Mouse (Mus musculus) CH12.LX (cell line): ENCODE results near the gene Usp36. TPM values are rescaled to one million over a fixed set of nuclear protein-coding genes. Genes with fewer than 3 reads are reported as not detected.

ENCODE experiments used
- DNase-seq: peaks from one replicate; pipeline ENCODE4 v3.0.0-alpha.2; 2013; ENCODE audit errors: extremely low read depth
- H3K27ac ChIP-seq: 2 replicates; pipeline ENCODE4 v1.5.1; 2012; ENCODE audit warnings: low read depth, mild to moderate bottlenecking, control low read depth, moderate library complexity; ENCODE audit not compliant: insufficient read depth
- H3K27me3 ChIP-seq: replicated peaks from 2 replicates; pipeline ENCODE3; 2012; ENCODE audit warnings: inconsistent platforms
- H3K36me3 ChIP-seq, 2 experiments: replicated peaks in 1 of 2; 2 replicates each; pipeline versions ENCODE3 to v1.6.1; 2012; ENCODE audit warnings: inconsistent platforms in 1 of 2, low read length in 1 of 2, mild to moderate bottlenecking in 1 of 2, mixed read lengths in 1 of 2, moderate library complexity in 1 of 2; ENCODE audit not compliant: control insufficient read depth in 1 of 2, insufficient read depth in 1 of 2
- H3K4me1 ChIP-seq, 2 experiments: 2 replicates each; pipeline ENCODE4 v1.6.1; 2012; ENCODE audit warnings: inconsistent platforms in 1 of 2, moderate library complexity in 1 of 2; ENCODE audit not compliant: insufficient read depth in 2 of 2, control insufficient read depth in 1 of 2
- H3K4me2 ChIP-seq: 2 replicates; pipeline ENCODE4 v1.6.1; 2012; ENCODE audit warnings: low read depth, mild to moderate bottlenecking, control low read depth; ENCODE audit not compliant: poor library complexity, insufficient read depth, severe bottlenecking
- H3K4me3 ChIP-seq, 3 experiments: fragments of 150-350 bp in 1 of 3; sonication (generic) in 1 of 3; replicated peaks in 1 of 3; 2 replicates each; pipeline versions ENCODE3 to v1.5.1; 2011 to 2012; ENCODE audit warnings: low read depth in 2 of 3, low read length in 2 of 3, mild to moderate bottlenecking in 2 of 3, moderate library complexity in 2 of 3, control low read depth in 1 of 3, improper control_type of control experiment in 1 of 3, inconsistent platforms in 1 of 3, mixed read lengths in 1 of 3; ENCODE audit not compliant: poor library complexity in 1 of 3
- H3K79me2 ChIP-seq: replicated peaks from 2 replicates; pipeline ENCODE4 v1.6.1; 2012; ENCODE audit warnings: mild to moderate bottlenecking, moderate library complexity; ENCODE audit not compliant: control insufficient read depth, poor library complexity, insufficient read depth, severe bottlenecking; ENCODE audit errors: extremely low read depth
- H3K9ac ChIP-seq: 2 replicates; pipeline ENCODE4 v1.6.1; 2012; ENCODE audit warnings: low read depth, mild to moderate bottlenecking, control low read depth, moderate library complexity; ENCODE audit not compliant: insufficient read depth
- H3K9me3 ChIP-seq: replicated peaks from 2 replicates; pipeline ENCODE3; 2012; ENCODE audit warnings: low read length, inconsistent platforms, mixed read lengths
- BHLHE40 ChIP-seq: IDR thresholded peaks from 2 replicates; pipeline ENCODE4 v1.6.1; 2011; ENCODE audit warnings: mild to moderate bottlenecking, low read depth, low read length, improper control_type of control experiment
- CHD1 ChIP-seq: IDR thresholded peaks from 2 replicates; pipeline ENCODE4 v1.6.1; 2012; ENCODE audit warnings: low read depth, low read length, improper control_type of control experiment, inconsistent platforms
- CHD2 ChIP-seq: IDR thresholded peaks from 2 replicates; pipeline ENCODE4 v1.6.1; 2011; ENCODE audit warnings: low read length, improper control_type of control experiment
- CTCF ChIP-seq, 2 experiments: IDR thresholded peaks in 1 of 2; conservative IDR thresholded peaks in 1 of 2; 2 replicates each; pipeline ENCODE4 v1.5.1; 2011 to 2012; ENCODE audit warnings: low read depth in 2 of 2, low read length in 2 of 2, improper control_type of control experiment in 1 of 2, inconsistent platforms in 1 of 2, mild to moderate bottlenecking in 1 of 2, moderate library complexity in 1 of 2
- E2F4 ChIP-seq: IDR thresholded peaks from 2 replicates; pipeline ENCODE4 v1.6.1; 2011; ENCODE audit warnings: low read depth, low read length, improper control_type of control experiment; ENCODE audit not compliant: insufficient replicate concordance
- ELF1 ChIP-seq: IDR thresholded peaks from 2 replicates; pipeline ENCODE4 v1.6.1; 2014; ENCODE audit warnings: low read depth, mild to moderate bottlenecking, inconsistent platforms, low read length, improper control_type of control experiment
- ETS1 ChIP-seq: conservative IDR thresholded peaks from 2 replicates; pipeline ENCODE4 v1.6.1; 2012; ENCODE audit warnings: low read depth, mild to moderate bottlenecking, inconsistent platforms, low read length, improper control_type of control experiment, moderate library complexity
- GABPA ChIP-seq: IDR thresholded peaks from 2 replicates; pipeline ENCODE4 v1.6.1; 2012; ENCODE audit warnings: low read depth, low read length, improper control_type of control experiment, inconsistent platforms; ENCODE audit not compliant: insufficient replicate concordance
- HCFC1 ChIP-seq: IDR thresholded peaks from 2 replicates; pipeline ENCODE4 v1.6.1; 2012; ENCODE audit warnings: low read depth, mild to moderate bottlenecking, inconsistent platforms, low read length, improper control_type of control experiment
- IRF4 ChIP-seq: IDR thresholded peaks from 2 replicates; pipeline ENCODE4 v1.6.1; 2014; ENCODE audit warnings: low read depth, mild to moderate bottlenecking, inconsistent platforms, low read length, improper control_type of control experiment
- JUN ChIP-seq: IDR thresholded peaks from 2 replicates; pipeline ENCODE4 v1.6.1; 2011; ENCODE audit warnings: low read depth, mild to moderate bottlenecking, low read length, improper control_type of control experiment, moderate library complexity; ENCODE audit not compliant: insufficient read depth
- KAT2A ChIP-seq: IDR thresholded peaks from 2 replicates; pipeline ENCODE4 v1.6.1; 2012; ENCODE audit warnings: low read length, improper control_type of control experiment, inconsistent platforms; ENCODE audit not compliant: insufficient replicate concordance
- MAFK ChIP-seq: IDR thresholded peaks from 2 replicates; pipeline ENCODE4 v1.6.1; 2011; ENCODE audit warnings: low read length, improper control_type of control experiment; ENCODE audit not compliant: insufficient replicate concordance
- MEF2A ChIP-seq: IDR thresholded peaks from 2 replicates; pipeline ENCODE4 v1.6.1; 2014; ENCODE audit warnings: low read depth, mild to moderate bottlenecking, inconsistent platforms, low read length, improper control_type of control experiment, borderline replicate concordance
- MXI1 ChIP-seq: IDR thresholded peaks from 2 replicates; pipeline ENCODE4 v1.6.1; 2011; ENCODE audit warnings: mild to moderate bottlenecking, low read depth, low read length, improper control_type of control experiment
- MYC ChIP-seq: IDR thresholded peaks from 2 replicates; pipeline ENCODE4 v1.6.1; 2011; ENCODE audit warnings: low read depth, mild to moderate bottlenecking, improper control_type of control experiment, low read length
- NELFE ChIP-seq: IDR thresholded peaks from 2 replicates; pipeline ENCODE4 v1.6.1; 2011; ENCODE audit warnings: low read depth, low read length, improper control_type of control experiment
- NRF1 ChIP-seq: IDR thresholded peaks from 2 replicates; pipeline ENCODE4 v1.6.1; 2014; ENCODE audit warnings: low read depth, mild to moderate bottlenecking, inconsistent platforms, low read length, improper control_type of control experiment, moderate library complexity
- PAX5 ChIP-seq: IDR thresholded peaks from 2 replicates; pipeline ENCODE4 v1.6.1; 2012; ENCODE audit warnings: low read length, inconsistent platforms, mixed read lengths
- POLR2A ChIP-seq: IDR thresholded peaks from 2 replicates; pipeline ENCODE4 v1.6.1; 2011; ENCODE audit warnings: low read depth, mild to moderate bottlenecking, improper control_type of control experiment, low read length
- POLR2AphosphoS2 ChIP-seq: IDR thresholded peaks from 2 replicates; pipeline ENCODE4 v1.6.1; 2011; ENCODE audit warnings: low read depth, low read length, improper control_type of control experiment
- RCOR1 ChIP-seq: conservative IDR thresholded peaks from 2 replicates; pipeline ENCODE4 v1.6.1; 2012; ENCODE audit warnings: low read depth, mild to moderate bottlenecking, inconsistent platforms, low read length, improper control_type of control experiment
- TBP ChIP-seq: conservative IDR thresholded peaks from 2 replicates; pipeline ENCODE4 v1.6.1; 2011; ENCODE audit warnings: low read depth, low read length, improper control_type of control experiment
- TCF12 ChIP-seq: IDR thresholded peaks from 2 replicates; pipeline ENCODE4 v1.6.1; 2014; ENCODE audit warnings: low read depth, mild to moderate bottlenecking, inconsistent platforms, low read length, improper control_type of control experiment
- USF1 ChIP-seq: IDR thresholded peaks from 2 replicates; pipeline ENCODE4 v1.6.1; 2014; ENCODE audit warnings: low read depth, mild to moderate bottlenecking, inconsistent platforms, low read length, improper control_type of control experiment
- USF2 ChIP-seq: conservative IDR thresholded peaks from 2 replicates; pipeline ENCODE4 v1.6.1; 2011; ENCODE audit warnings: low read depth, low read length, improper control_type of control experiment
- ZC3H11A ChIP-seq: IDR thresholded peaks from 2 replicates; pipeline ENCODE4 v1.6.1; 2012; ENCODE audit warnings: low read depth, mild to moderate bottlenecking, inconsistent platforms, low read length, improper control_type of control experiment
- ZKSCAN1 ChIP-seq: IDR thresholded peaks from 2 replicates; pipeline ENCODE4 v1.6.1; 2012; ENCODE audit warnings: low read depth, inconsistent platforms, low read length, improper control_type of control experiment, borderline replicate concordance
- ZMIZ1 ChIP-seq: IDR thresholded peaks from 2 replicates; pipeline ENCODE4 v1.6.1; 2012; ENCODE audit warnings: low read depth, mild to moderate bottlenecking, inconsistent platforms, low read length, improper control_type of control experiment
- dilution Hi-C: fragments of 300-500 bp; cut with MboI; formaldehyde crosslinking; loops from 2 replicates; pipeline ENCODE4 v1.14.3; 2020; ENCODE audit warnings: low sequenced_read_pairs; ENCODE audit not compliant: extremely low pct_unique_long_range_greater_than_20kb, extremely low pct_ligation_motif_present
- in situ Hi-C: fragments of 300-500 bp; cut with MboI; formaldehyde crosslinking; loops from 3 replicates; pipeline ENCODE4 v1.14.3; 2019; ENCODE audit warnings: low sequenced_read_pairs, low pct_ligation_motif_present, low pct_unique_long_range_greater_than_20kb, mixed read lengths
- polyA plus RNA-seq: library from polyadenylated mRNA; unstranded; fragments of >175 nt; gene quantifications from 2 replicates; pipeline ENCODE4 v1.2.1, GENCODE M21; 2012; ENCODE audit warnings: low read depth; ENCODE audit not compliant: insufficient read length
- total RNA-seq, 2 experiments: library from RNA; depleted of rRNA; stranded (reverse); fragments of 300-350 nt in 1 of 2; fragments of >200 nt in 1 of 2; gene quantifications; 2 replicates each; pipeline ENCODE4 v1.2.3; 2012 to 2014

Gene Usp36
- total and polyA plus RNA-seq, 3 experiments = 10.7 to 42.6 (median 19.5) TPM

- Histone ChIP-seq H3K4me2 (no peak overlapping the region), H3K4me3 (no peak overlapping the region), H3K79me2 (no peaks in the 10 kb centered on the region), H3K27me3 (peaks cover 84% of the 10 kb centered on the region), H3K9ac (no peak overlapping the region), H3K4me1 (no peaks in the 10 kb centered on the region), H3K9me3 (peaks cover 6% of the 10 kb centered on the region), H3K36me3 (no peaks in the 10 kb centered on the region), H3K27ac (no peak overlapping the region)
- dilution Hi-C loops = no loop called here
- no peak for DNase-seq
- TF ChIP-seq PAX5 (no peak), POLR2AphosphoS2 (no peak), RCOR1 (no peak), NELFE (no peak), USF1 (no peak), TCF12 (no peak), ELF1 (no peak), HCFC1 (no peak), CHD1 (no peak), USF2 (no peak), MYC (no peak), GABPA (no peak), NRF1 (no peak), MXI1 (no peak), CHD2 (no peak), JUN (no peak)
- in situ Hi-C loops = loop anchor here (5.0 kb wide), 1 partner anchor 49 kb away; no protein-coding TSS in a partner anchor
Observed at GRCm38 (mm10) chr11:118328511-118328910, 38.5 kb upstream of the Usp36 start.

DNA sequence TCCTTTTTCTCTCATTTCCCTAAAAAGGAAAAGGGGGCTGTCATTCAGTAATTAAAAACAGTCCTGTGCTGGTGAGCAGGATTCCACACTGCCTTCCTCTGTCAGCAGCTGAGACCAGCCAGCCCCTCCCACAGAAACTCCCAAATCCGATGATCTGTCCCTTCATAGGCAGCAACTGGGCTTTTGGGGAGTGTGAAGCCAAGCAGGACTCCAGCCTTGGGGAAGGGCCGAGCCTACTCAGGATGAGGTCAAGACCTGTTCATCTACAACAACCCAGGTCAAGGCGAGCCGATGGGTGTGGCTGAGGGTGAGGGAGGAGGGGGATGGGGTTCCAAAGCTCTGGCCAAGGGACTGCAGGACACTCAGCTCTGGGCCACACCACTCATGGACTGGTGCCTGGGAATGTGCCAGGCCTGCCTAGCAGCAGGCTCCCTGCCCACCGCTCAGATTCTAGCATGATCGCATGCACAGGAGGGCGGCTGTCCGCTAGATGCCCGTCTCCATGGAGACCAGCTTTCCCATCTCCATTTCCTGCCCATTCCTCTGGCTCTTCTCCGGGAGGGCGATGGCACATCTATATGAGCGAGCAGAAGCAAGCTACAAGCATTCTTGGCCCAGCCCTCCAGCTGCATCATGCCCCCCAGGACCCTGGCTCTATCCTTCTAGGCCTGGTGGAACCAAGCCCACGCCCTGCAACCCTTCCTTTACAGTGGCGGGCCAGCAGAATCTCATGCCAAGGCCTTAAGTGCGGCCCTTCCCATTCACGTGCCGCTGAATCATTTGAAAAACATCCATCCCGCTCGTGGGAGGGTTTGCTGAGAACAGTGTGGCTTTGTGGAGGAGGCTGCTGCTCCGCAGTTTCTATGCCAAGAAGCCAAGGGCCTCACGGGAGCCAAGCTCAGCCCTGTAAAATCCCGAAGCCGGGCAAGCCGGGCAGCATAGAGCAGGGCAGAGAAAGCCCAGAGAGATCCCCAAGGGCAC lies 37.2 kb upstream of the Usp36 start:
- Histone ChIP-seq H3K79me2 (no peaks in the 10 kb centered on the region), H3K4me2 (no peak overlapping the region), H3K27ac (no peak overlapping the region), H3K4me1 (no peaks in the 10 kb centered on the region), H3K36me3 (no peaks in the 10 kb centered on the region), H3K9ac (no peak overlapping the region), H3K27me3 (peaks cover 83% of the 10 kb centered on the region), H3K9me3 (peaks cover 6% of the 10 kb centered on the region), H3K4me3 (no peak overlapping the region)
- in situ Hi-C loops = loop anchor here (5.0 kb wide), 1 partner anchor 50 kb away; no protein-coding TSS in a partner anchor
- no peak for DNase-seq
- dilution Hi-C loops = no loop called here
- TF ChIP-seq CHD2 = no peak
- TF ChIP-seq IRF4 = no peak
- TF ChIP-seq CTCF (conservative IDR thresholded peaks at IDR 0.05 in 1 of 2, IDR thresholded peaks at IDR 0.05 in 1 of 2; ENCODE audit: low read depth in 2 of 2, low read length in 2 of 2) = no peak
- TF ChIP-seq KAT2A = no peak
- TF ChIP-seq BHLHE40 = no peak
- no peak for TF ChIP-seq TCF12
- no peak for TF ChIP-seq ETS1
- no peak for TF ChIP-seq MYC
- no peak for TF ChIP-seq ZKSCAN1
- TF ChIP-seq RCOR1 = no peak
- TF ChIP-seq POLR2A = no peak
- no peak for TF ChIP-seq MAFK
- TF ChIP-seq MEF2A = no peak
- TF ChIP-seq USF2 = no peak
- no peak for TF ChIP-seq E2F4
- no peak for TF ChIP-seq ELF1
- TF ChIP-seq POLR2AphosphoS2 = no peak
- TF ChIP-seq ZC3H11A = no peak
- TF ChIP-seq TBP = no peak
- no peak for TF ChIP-seq ZMIZ1
